Mouse (Mus musculus) lung, embryonic 16.5 days (tissue): ENCODE results near the gene Muc4. TPM values are rescaled to one million over a fixed set of nuclear protein-coding genes. Genes with fewer than 3 reads are reported as not detected.

Source experiments
- ATAC-seq: fragments of 200-750 bp; cut with Nextera tagmentation; 2 replicates; pipeline ENCODE4 v1.8.0; 2017; ENCODE audit warnings: low read depth, mild to moderate bottlenecking, moderate library complexity
- H3K27ac ChIP-seq: fragments of 300-500 bp; sonication (generic); 2 replicates; pipeline ENCODE4 v1.5.1; 2014; ENCODE audit warnings: mild to moderate bottlenecking, control low read depth, low read length
- H3K27me3 ChIP-seq: fragments of 300-500 bp; sonication (generic); 2 replicates; pipeline ENCODE4 v1.6.1; 2014; ENCODE audit warnings: low read depth, low read length, mixed read lengths; ENCODE audit not compliant: control insufficient read depth, insufficient read depth
- H3K36me3 ChIP-seq: fragments of 300-500 bp; sonication (generic); 2 replicates; pipeline ENCODE4 v1.6.1; 2014; ENCODE audit warnings: low read length; ENCODE audit not compliant: control insufficient read depth, insufficient read depth
- H3K4me1 ChIP-seq: fragments of 300-500 bp; sonication (generic); replicated peaks from 2 replicates; pipeline ENCODE4 v1.6.1; 2014; ENCODE audit warnings: low read length, mixed read lengths; ENCODE audit not compliant: control insufficient read depth, insufficient read depth
- H3K4me2 ChIP-seq: fragments of 300-500 bp; sonication (generic); 2 replicates; pipeline ENCODE4 v1.6.1; 2014; ENCODE audit warnings: low read depth, low read length, control low read depth
- H3K4me3 ChIP-seq: fragments of 300-500 bp; sonication (generic); 2 replicates; pipeline ENCODE4 v1.5.1; 2014; ENCODE audit warnings: mild to moderate bottlenecking, low read length, control low read depth
- H3K9ac ChIP-seq: fragments of 300-500 bp; sonication (generic); 2 replicates; pipeline ENCODE4 v1.6.1; 2014; ENCODE audit warnings: low read length, control low read depth
- H3K9me3 ChIP-seq: fragments of 300-500 bp; sonication (generic); 2 replicates; pipeline ENCODE4 v1.6.1; 2016; ENCODE audit warnings: low read length; ENCODE audit not compliant: control insufficient read depth
- WGBS: fragments of 180-500 bp; shearing (Covaris S2); extraction: QIAGEN DNeasy Blood & Tissue Kit; methylation state at CpG from one replicate; pipeline ENCODE4 v1.1.7; 2014; 5-methylcytosine and 5-hydroxymethylcytosine counted together
- polyA plus RNA-seq: library from polyadenylated mRNA; unstranded; fragments of >200 nt; fragmentation: Nextera tagmentation; extraction: Ambion mirVana; gene quantifications from 2 replicates; pipeline ENCODE4 v1.2.1, GENCODE M21; 2015

Gene Muc4
- polyA plus RNA-seq, 1 experiment from 2014 or later: 1.6 TPM

GRCm38 (mm10) chr16:32822450-32822827 lies 86.8 kb downstream of the Muc4 start:
- Histone ChIP-seq H3K36me3 (peaks cover 19% of the 10 kb centered on the region), H3K9ac (no peak overlapping the region), H3K9me3 (no peaks in the 10 kb centered on the region), H3K4me1 (peaks cover 6% of the 10 kb centered on the region; the same call in 1 of the 2 replicates), H3K4me2 (no peak overlapping the region), H3K4me3 (no peak overlapping the region), H3K27me3 (no peaks in the 10 kb centered on the region), H3K27ac (peak overlapping the region; percentile 57; the same call in 1 of the 2 replicates)
- peak; percentile 9; the same call in 1 of the 2 replicates for ATAC-seq
- WGBS: 43% methylated on average over 6 of the region's 6 CpGs

GRCm38 (mm10) chr16:32822881-32823280 lies 87.2 kb downstream of the Muc4 start:
- ATAC-seq: no peak
- H3K27me3 ChIP-seq: no peaks in the 10 kb centered on the region
- H3K4me3 ChIP-seq: no peak overlapping the region
- H3K9ac ChIP-seq: no peak overlapping the region
- H3K4me1 ChIP-seq: peaks cover 6% of the 10 kb centered on the region; the same call in 1 of the 2 replicates
- no peaks in the 10 kb centered on the region for H3K9me3 ChIP-seq
- H3K36me3 ChIP-seq: peaks cover 22% of the 10 kb centered on the region
- no peak overlapping the region for H3K27ac ChIP-seq
- H3K4me2 ChIP-seq: no peak overlapping the region
- 71% methylated on average over 5 of the region's 5 CpGs for WGBS

GRCm38 (mm10) chr16:32823487-32823886 lies 87.8 kb downstream of the Muc4 start:
- 76% methylated on average over 8 of the region's 8 CpGs for WGBS
- Histone ChIP-seq H3K4me2 (no peak overlapping the region), H3K36me3 (peaks cover 25% of the 10 kb centered on the region), H3K4me1 (peaks cover 6% of the 10 kb centered on the region; the same call in 1 of the 2 replicates), H3K9ac (no peak overlapping the region), H3K27ac (no peak overlapping the region), H3K4me3 (no peak overlapping the region), H3K27me3 (no peaks in the 10 kb centered on the region), H3K9me3 (no peaks in the 10 kb centered on the region)
- no peak for ATAC-seq

GRCm38 (mm10) chr16:32824061-32824460 lies 88.4 kb downstream of the Muc4 start:
- no peak overlapping the region for H3K4me3 ChIP-seq
- H3K4me1 ChIP-seq: peaks cover 6% of the 10 kb centered on the region; the same call in 1 of the 2 replicates
- no peak for ATAC-seq
- no peak overlapping the region for H3K9ac ChIP-seq
- WGBS: 86% methylated on average over 13 of the region's 13 CpGs
- no peak overlapping the region for H3K4me2 ChIP-seq
- peaks cover 25% of the 10 kb centered on the region for H3K36me3 ChIP-seq
- no peaks in the 10 kb centered on the region for H3K9me3 ChIP-seq
- H3K27me3 ChIP-seq: no peaks in the 10 kb centered on the region
- no peak overlapping the region for H3K27ac ChIP-seq

GRCm38 (mm10) chr16:32825380-32825779 lies 89.7 kb downstream of the Muc4 start:
- WGBS: 68% methylated on average over 12 of the region's 12 CpGs
- peaks cover 6% of the 10 kb centered on the region; the same call in 1 of the 2 replicates for H3K4me1 ChIP-seq
- H3K9me3 ChIP-seq: no peaks in the 10 kb centered on the region
- H3K4me3 ChIP-seq: no peak overlapping the region
- H3K27me3 ChIP-seq: no peaks in the 10 kb centered on the region
- peaks cover 25% of the 10 kb centered on the region for H3K36me3 ChIP-seq
- H3K9ac ChIP-seq: no peak overlapping the region
- no peak overlapping the region for H3K4me2 ChIP-seq
- no peak overlapping the region for H3K27ac ChIP-seq
- ATAC-seq: no peak

- Histone ChIP-seq H3K27me3 (no peaks in the 10 kb centered on the region), H3K4me2 (no peak overlapping the region), H3K9ac (no peak overlapping the region), H3K27ac (no peak overlapping the region), H3K4me3 (no peak overlapping the region), H3K9me3 (no peaks in the 10 kb centered on the region), H3K36me3 (peaks cover 25% of the 10 kb centered on the region), H3K4me1 (peaks cover 6% of the 10 kb centered on the region; the same call in 1 of the 2 replicates)
- 88% methylated on average over 11 of the region's 11 CpGs for WGBS
- ATAC-seq: no peak
Observed at GRCm38 (mm10) chr16:32826521-32826920, 90.8 kb downstream of the Muc4 start.

GRCm38 (mm10) chr16:32829104-32829503 lies 93.4 kb downstream of the Muc4 start:
- H3K27ac ChIP-seq: no peak overlapping the region
- no peak overlapping the region for H3K4me3 ChIP-seq
- H3K27me3 ChIP-seq: no peaks in the 10 kb centered on the region
- no peak overlapping the region for H3K9ac ChIP-seq
- 81% methylated on average over 11 of the region's 11 CpGs for WGBS
- H3K4me2 ChIP-seq: no peak overlapping the region
- H3K4me1 ChIP-seq: no peaks in the 10 kb centered on the region
- H3K9me3 ChIP-seq: no peaks in the 10 kb centered on the region
- ATAC-seq: no peak
- H3K36me3 ChIP-seq: peaks cover 19% of the 10 kb centered on the region

- no peak for ATAC-seq
- Histone ChIP-seq H3K27me3 (no peaks in the 10 kb centered on the region), H3K36me3 (peaks cover 12% of the 10 kb centered on the region), H3K4me3 (no peak overlapping the region), H3K9me3 (no peaks in the 10 kb centered on the region), H3K27ac (no peak overlapping the region), H3K4me2 (no peak overlapping the region), H3K4me1 (no peaks in the 10 kb centered on the region), H3K9ac (no peak overlapping the region)
- 82% methylated on average over 4 of the region's 4 CpGs for WGBS
Observed at GRCm38 (mm10) chr16:32831501-32831900, 95.8 kb downstream of the Muc4 start.
